Mouse (Mus musculus) olfactory bulb, adult 2 months (tissue): ENCODE measurements around the gene Tcaf1. TPM values are rescaled to one million over a fixed set of nuclear protein-coding genes. Genes with fewer than 3 reads are reported as not detected.

Experiments used
- H3K27ac ChIP-seq: fragments of 200-500 bp; 2 replicates; pipeline ENCODE4 v1.5.1; 2012; ENCODE audit warnings: low read depth, low read length; ENCODE audit not compliant: insufficient read depth
- H3K4me1 ChIP-seq: fragments of 200-500 bp; 2 replicates; pipeline ENCODE4 v1.6.1; 2012; ENCODE audit warnings: low read length; ENCODE audit not compliant: control insufficient read depth, insufficient read depth
- H3K4me3 ChIP-seq: fragments of 200-500 bp; 2 replicates; pipeline ENCODE4 v1.5.1; 2012; ENCODE audit warnings: mild to moderate bottlenecking, low read depth, low read length, moderate library complexity; ENCODE audit not compliant: insufficient read depth
- CTCF ChIP-seq: fragments of 200-500 bp; IDR thresholded peaks from 2 replicates; pipeline ENCODE4 v1.5.1; 2012; ENCODE audit warnings: low read depth, mild to moderate bottlenecking, low read length, moderate library complexity; ENCODE audit not compliant: insufficient read depth
- POLR2A ChIP-seq: fragments of 200-500 bp; IDR thresholded peaks from 2 replicates; pipeline ENCODE4 v1.6.1; 2012; ENCODE audit warnings: mild to moderate bottlenecking, low read depth, low read length, moderate library complexity; ENCODE audit not compliant: insufficient read depth
- WGBS: fragments of 180-500 bp; shearing (Covaris S2); methylation state at CpG from one replicate; pipeline ENCODE4 v1.1.7; 2018; 5-methylcytosine and 5-hydroxymethylcytosine counted together
- polyA plus RNA-seq: library from polyadenylated mRNA; stranded (reverse); fragments of >200 nt; gene quantifications from 2 replicates; pipeline ENCODE4 v1.2.4, GENCODE M21; 2012; ENCODE audit warnings: low replicate concordance; ENCODE audit not compliant: missing spikeins, insufficient read depth, insufficient read length

Gene Tcaf1
- 57.7 and 87.1 TPM in 2 replicates for polyA plus RNA-seq

GRCm38 (mm10) chr6:42709291-42710211, at the start of gene Tcaf1:
Gene Tcaf1 (minus strand): TSS chr6:42710088.
- TF ChIP-seq POLR2A (peak; percentile 67), CTCF (no peak)
- H3K4me3 ChIP-seq, result peak within 1 kb of the TSS; percentile 73
- peaks cover 5% of the 10 kb centered on the region; the same call in 1 of the 2 replicates for H3K4me1 ChIP-seq
- peak within 1 kb of the TSS; percentile 84 for H3K27ac ChIP-seq
- WGBS, result 1% methylated on average over 28 of the region's 28 CpGs

- Histone ChIP-seq H3K4me3 (no peak within 1 kb of the TSS), H3K27ac (no peak within 1 kb of the TSS), H3K4me1 (no peaks in the 10 kb centered on the region)
- TF ChIP-seq POLR2A (no peak), CTCF (no peak)
- 78% methylated on average over 1 of the region's 1 CpGs for WGBS
Observed at GRCm38 (mm10) chr6:42756104-42756503, 46.2 kb upstream of the Tcaf1 start, which contains the start of gene Olfr38. Gene Olfr38 (plus strand): TSS chr6:42756404.

GRCm38 (mm10) chr6:42747846-42748245, 38.0 kb upstream of the Tcaf1 start:
- Histone ChIP-seq H3K4me1 (no peaks in the 10 kb centered on the region), H3K27ac (no peak overlapping the region), H3K4me3 (no peak overlapping the region)
- TF ChIP-seq POLR2A (no peak), CTCF (no peak)

GRCm38 (mm10) chr6:42742303-42742702, 32.4 kb upstream of the Tcaf1 start:
- TF ChIP-seq CTCF (no peak), POLR2A (no peak)
- Histone ChIP-seq H3K27ac (no peak overlapping the region), H3K4me3 (no peak overlapping the region), H3K4me1 (no peaks in the 10 kb centered on the region)
- WGBS, result 76% methylated on average over 5 of the region's 5 CpGs

- Histone ChIP-seq H3K27ac (no peak within 1 kb of the TSS), H3K4me3 (no peak within 1 kb of the TSS), H3K4me1 (no peaks in the 10 kb centered on the region)
- WGBS, result 68% methylated on average over 1 of the region's 1 CpGs
- no peak for TF ChIP-seq CTCF
- no peak for TF ChIP-seq POLR2A
Observed at GRCm38 (mm10) chr6:42739071-42739470, 29.2 kb upstream of the Tcaf1 start, which contains the start of gene Olfr453. Gene Olfr453 (plus strand): TSS chr6:42739371.

- Histone ChIP-seq H3K27ac (no peak overlapping the region), H3K4me1 (no peaks in the 10 kb centered on the region), H3K4me3 (no peak overlapping the region)
- TF ChIP-seq CTCF, result no peak
Observed at GRCm38 (mm10) chr6:42717973-42718372, 8.1 kb upstream of the Tcaf1 start.

GRCm38 (mm10) chr6:42714668-42715067, 4.8 kb upstream of the Tcaf1 start:
- 88% methylated on average over 8 of the region's 8 CpGs for WGBS
- H3K4me3 ChIP-seq, result no peak overlapping the region
- H3K27ac ChIP-seq, result no peak overlapping the region
- TF ChIP-seq POLR2A (no peak), CTCF (no peak)
- peaks cover 3% of the 10 kb centered on the region; the same call in 1 of the 2 replicates for H3K4me1 ChIP-seq

- TF ChIP-seq POLR2A, result peak; percentile 52; the same call in 1 of the 2 replicates
- TF ChIP-seq CTCF, result no peak
- under 1% methylated on average over 32 of the region's 32 CpGs for WGBS
- peak overlapping the region; percentile 92 for H3K27ac ChIP-seq
- H3K4me3 ChIP-seq, result peak overlapping the region; percentile 93
- H3K4me1 ChIP-seq, result peaks cover 8% of the 10 kb centered on the region
Observed at GRCm38 (mm10) chr6:42692517-42693190, 17.2 kb downstream of the Tcaf1 start.

GRCm38 (mm10) chr6:42692154-42692516, 17.8 kb downstream of the Tcaf1 start:
- 2% methylated on average over 10 of the region's 10 CpGs for WGBS
- Histone ChIP-seq H3K27ac (peak overlapping the region; percentile 92), H3K4me1 (peaks cover 8% of the 10 kb centered on the region), H3K4me3 (peak overlapping the region; percentile 93)
- TF ChIP-seq CTCF (no peak), POLR2A (no peak)
